Mouse (Mus musculus) granulocyte monocyte progenitor cell, adult 5-6 weeks (primary cell): Measurements from ENCODE around the gene Apol10a. TPM values are rescaled to one million over a fixed set of nuclear protein-coding genes. Genes with fewer than 3 reads are reported as not detected.
"Not testable (repeated sequence)": the region's sequence is repeated elsewhere in the genome, so short reads cannot be mapped to it uniquely, and the experiment has no call there.

ENCODE experiments used
- ATAC-seq: replicated peaks from 2 replicates; pipeline ENCODE4 v1.8.0; 2016; ENCODE audit warnings: mild to moderate bottlenecking, moderate TSS enrichment, inconsistent platforms; ENCODE audit not compliant: poor library complexity, severe bottlenecking
- total RNA-seq, 2 experiments: library from RNA; stranded (forward) in 1 of 2; stranded (reverse) in 1 of 2; fragments of 200-712, 200-1000 nt in 1 of 2; fragments of >200 nt in 1 of 2; fragmentation: Nextera tagmentation in 1 of 2; gene quantifications; 2 replicates each; pipeline ENCODE4 v1.2.3; 2014 to 2017

Gene Apol10a
- total RNA-seq (2014; fragmentation: Nextera tagmentation) (not detected in 2 replicates), total RNA-seq (2017) (not detected in 2 replicates)

GRCm38 (mm10) chr15:77476693-77477092 is at the start of gene Apol10a:
Gene Apol10a (plus strand): TSS chr15:77477047.
- ATAC-seq, result not testable (repeated sequence)

- ATAC-seq, result not testable (repeated sequence)
Observed at GRCm38 (mm10) chr15:77428690-77429448, 48.0 kb upstream of the Apol10a start.

GRCm38 (mm10) chr15:77444746-77445145 is 32.1 kb upstream of the Apol10a start:
- not testable (repeated sequence) for ATAC-seq

- not testable (repeated sequence) for ATAC-seq
Observed at GRCm38 (mm10) chr15:77445668-77446067, 31.2 kb upstream of the Apol10a start.

- ATAC-seq, result not testable (repeated sequence)
Observed at GRCm38 (mm10) chr15:77447392-77447791, 29.5 kb upstream of the Apol10a start, which contains the start of gene Apol7b. Gene Apol7b (minus strand): TSS chr15:77447492.

GRCm38 (mm10) chr15:77449927-77450326 is 26.9 kb upstream of the Apol10a start:
- ATAC-seq, result not testable (repeated sequence)

GRCm38 (mm10) chr15:77474699-77475390 is 2.0 kb upstream of the Apol10a start:
- not testable (repeated sequence) for ATAC-seq

- no peak for ATAC-seq
Observed at GRCm38 (mm10) chr15:77482140-77482794, 5.4 kb downstream of the Apol10a start.

- ATAC-seq, result not testable (repeated sequence)
Observed at GRCm38 (mm10) chr15:77493181-77493580, 16.3 kb downstream of the Apol10a start.

GRCm38 (mm10) chr15:77494694-77495093 is 17.8 kb downstream of the Apol10a start:
- not testable (repeated sequence) for ATAC-seq

- not testable (repeated sequence) for ATAC-seq
Observed at GRCm38 (mm10) chr15:77507966-77508365, 31.1 kb downstream of the Apol10a start, which contains the start of gene Apol11a. Gene Apol11a (plus strand): TSS chr15:77508271.

GRCm38 (mm10) chr15:77520596-77520995 is 43.7 kb downstream of the Apol10a start:
- ATAC-seq, result not testable (repeated sequence)

GRCm38 (mm10) chr15:77523186-77523843 is 46.5 kb downstream of the Apol10a start:
- not testable (repeated sequence) for ATAC-seq

GRCm38 (mm10) chr15:77533216-77533615 is 56.4 kb downstream of the Apol10a start, which contains the start of gene Apol7c:
Gene Apol7c (minus strand): TSS chr15:77533316.
- no peak for ATAC-seq

GRCm38 (mm10) chr15:77539221-77539620 is 62.4 kb downstream of the Apol10a start:
- ATAC-seq, result not testable (repeated sequence)

Other genes with a start within 250 kb of the Apol10a start
- gene Rbfox2, start 170.0 kb upstream of the Apol10a start, total RNA-seq (2014; fragmentation: Nextera tagmentation), result 0.19 and 0.24 TPM in 2 replicates
- 2.8 and 3.6 TPM in 2 replicates for gene Rbfox2, start 170.0 kb upstream of the Apol10a start, total RNA-seq (2017)
- gene Apol7a, start 77.9 kb upstream of the Apol10a start, total RNA-seq (2014; fragmentation: Nextera tagmentation), result not detected in 2 replicates
- not detected in 2 replicates for gene Apol7a, start 77.9 kb upstream of the Apol10a start, total RNA-seq (2017)
- not detected in 2 replicates for gene Apol9a, start 65.9 kb upstream of the Apol10a start, total RNA-seq (2014; fragmentation: Nextera tagmentation)
- not detected in 2 replicates for gene Apol9a, start 65.9 kb upstream of the Apol10a start, total RNA-seq (2017)
- gene Apol7b, start 29.6 kb upstream of the Apol10a start, total RNA-seq (2014; fragmentation: Nextera tagmentation), result not detected in 2 replicates
- gene Apol7b, start 29.6 kb upstream of the Apol10a start, total RNA-seq (2017), result not detected in 2 replicates
- gene Apol11a, start 31.2 kb downstream of the Apol10a start, total RNA-seq (2014; fragmentation: Nextera tagmentation), result not detected in 2 replicates
- gene Apol11a, start 31.2 kb downstream of the Apol10a start, total RNA-seq (2017), result not detected in 2 replicates
- gene Apol7c, start 56.3 kb downstream of the Apol10a start, total RNA-seq (2014; fragmentation: Nextera tagmentation), result not detected in 2 replicates
- gene Apol7c, start 56.3 kb downstream of the Apol10a start, total RNA-seq (2017), result 0.57 TPM in 1 of 2 replicates, not detected in the other
- not detected in 2 replicates for gene 1700025B11Rik, start 84.8 kb downstream of the Apol10a start, total RNA-seq (2014; fragmentation: Nextera tagmentation)
- gene 1700025B11Rik, start 84.8 kb downstream of the Apol10a start, total RNA-seq (2017), result not detected in 2 replicates
- gene Apol10b, start 119.1 kb downstream of the Apol10a start, total RNA-seq (2014; fragmentation: Nextera tagmentation), result not detected in 2 replicates
- gene Apol10b, start 119.1 kb downstream of the Apol10a start, total RNA-seq (2017), result not detected in 2 replicates
- not detected in 2 replicates for gene Gm36245, start 122.2 kb downstream of the Apol10a start, total RNA-seq (2014; fragmentation: Nextera tagmentation)
- gene Gm36245, start 122.2 kb downstream of the Apol10a start, total RNA-seq (2017), result not detected in 2 replicates
- not detected in 2 replicates for gene Apol11b, start 166.2 kb downstream of the Apol10a start, total RNA-seq (2014; fragmentation: Nextera tagmentation)
- not detected in 2 replicates for gene Apol11b, start 166.2 kb downstream of the Apol10a start, total RNA-seq (2017)
- not detected in 2 replicates for gene Apol7e, start 221.8 kb downstream of the Apol10a start, total RNA-seq (2014; fragmentation: Nextera tagmentation)
- 1.4 TPM in 1 of 2 replicates, not detected in the other for gene Apol7e, start 221.8 kb downstream of the Apol10a start, total RNA-seq (2017)